Mouse (Mus musculus): ENCODE measurements around the gene Aox1.
"Not testable (repeated sequence)": the region's sequence is repeated elsewhere in the genome, so short reads cannot be mapped to it uniquely, and the experiment has no call there.

The Aox1 gene

DNA sequence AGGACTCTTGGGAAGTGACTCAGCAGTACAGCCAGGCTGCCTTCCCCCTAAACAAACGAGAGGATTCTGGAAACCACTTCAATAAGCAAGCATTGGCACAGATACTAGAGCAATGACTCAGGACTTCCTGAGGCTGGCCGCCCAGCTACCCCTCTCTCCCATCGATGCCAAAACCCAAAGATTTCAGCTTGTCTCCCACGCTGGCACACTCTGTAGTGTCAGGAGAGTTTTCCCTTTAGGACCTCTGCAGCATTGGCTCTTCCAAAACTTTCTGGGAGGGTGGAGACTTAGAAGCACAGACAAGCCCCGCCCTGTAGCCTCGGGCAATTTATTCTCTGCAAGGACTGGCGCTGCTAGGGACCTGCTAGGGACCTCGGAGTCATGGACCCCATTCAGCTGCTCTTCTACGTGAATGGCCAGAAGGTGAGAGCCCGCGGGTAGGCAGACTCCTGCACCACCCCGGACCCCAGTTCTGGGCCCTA, at the start of gene Aox1:
TSS of gene Aox1 (plus strand) at position 296 of the 482 bp plus-strand sequence.
- H3K36me3 ChIP-seq (ENCODE audit: insufficient read depth, low read length) = peaks cover 30% of the 10 kb centered on the region
- no peaks in the 10 kb centered on the region for H3K9me3 ChIP-seq (ENCODE audit: low read length)
- no peaks in the 10 kb centered on the region for H3K27me3 ChIP-seq (ENCODE audit: insufficient read depth, low read length)
- TF ChIP-seq CTCF (conservative IDR thresholded peaks at IDR 0.05; ENCODE audit: low read length) (no peak), NANOG (IDR thresholded peaks at IDR 0.05; ENCODE audit: borderline replicate concordance, low read length) (no peak), POU5F1 (IDR thresholded peaks at IDR 0.05; ENCODE audit: borderline replicate concordance, low read length) (no peak)
- H3K4me3 ChIP-seq (replicated peaks; ENCODE audit: low read length) = peak within 1 kb of the TSS; percentile 66
- H3K4me1 ChIP-seq (replicated peaks; ENCODE audit: low read depth, low read length) = peaks cover 53% of the 10 kb centered on the region

GRCm38 (mm10) chr1:57989052-57989600, 40.6 kb upstream of the Aox1 start:
- Histone ChIP-seq H3K27me3 (ENCODE audit: insufficient read depth, low read length) (no peaks in the 10 kb centered on the region), H3K4me3 (replicated peaks; ENCODE audit: low read length) (0 out of 2 replicates have a peak overlapping the region, but pooled peaks have one; percentile 3), H3K36me3 (ENCODE audit: insufficient read depth, low read length) (no peaks in the 10 kb centered on the region), H3K9me3 (ENCODE audit: low read length) (peaks cover 4% of the 10 kb centered on the region; the same call in 1 of the 2 replicates), H3K4me1 (replicated peaks; ENCODE audit: low read depth, low read length) (peaks cover 46% of the 10 kb centered on the region)
- TF ChIP-seq NANOG (IDR thresholded peaks at IDR 0.05; ENCODE audit: borderline replicate concordance, low read length) (peak; percentile 71; the same call in 1 of the 2 replicates), POU5F1 (IDR thresholded peaks at IDR 0.05; ENCODE audit: borderline replicate concordance, low read length) (no peak), CTCF (conservative IDR thresholded peaks at IDR 0.05; ENCODE audit: low read length) (no peak)

GRCm38 (mm10) chr1:57991277-57991676, 38.5 kb upstream of the Aox1 start:
- H3K4me3 ChIP-seq (replicated peaks; ENCODE audit: low read length) = no peak overlapping the region
- H3K4me1 ChIP-seq (replicated peaks; ENCODE audit: low read depth, low read length) = peaks cover 46% of the 10 kb centered on the region
- no peaks in the 10 kb centered on the region for H3K9me3 ChIP-seq (ENCODE audit: low read length)
- H3K36me3 ChIP-seq (ENCODE audit: insufficient read depth, low read length) = no peaks in the 10 kb centered on the region
- no peak for TF ChIP-seq POU5F1 (IDR thresholded peaks at IDR 0.05; ENCODE audit: borderline replicate concordance, low read length)
- TF ChIP-seq CTCF (conservative IDR thresholded peaks at IDR 0.05; ENCODE audit: low read length) = no peak
- no peak for TF ChIP-seq NANOG (IDR thresholded peaks at IDR 0.05; ENCODE audit: borderline replicate concordance, low read length)
- no peaks in the 10 kb centered on the region for H3K27me3 ChIP-seq (ENCODE audit: insufficient read depth, low read length)

GRCm38 (mm10) chr1:57995432-57996132, 34.1 kb upstream of the Aox1 start, which contains the start of gene Sgo2a:
TSS of gene Sgo2a (plus strand) at chr1:57995971.
- Histone ChIP-seq H3K27me3 (ENCODE audit: insufficient read depth, low read length) (no peaks in the 10 kb centered on the region), H3K36me3 (ENCODE audit: insufficient read depth, low read length) (peaks cover 22% of the 10 kb centered on the region), H3K4me1 (replicated peaks; ENCODE audit: low read depth, low read length) (peaks cover 41% of the 10 kb centered on the region), H3K9me3 (ENCODE audit: low read length) (no peaks in the 10 kb centered on the region), H3K4me3 (replicated peaks; ENCODE audit: low read length) (peak within 1 kb of the TSS; percentile 97)
- TF ChIP-seq POU5F1 (IDR thresholded peaks at IDR 0.05; ENCODE audit: borderline replicate concordance, low read length) = no peak
- no peak for TF ChIP-seq NANOG (IDR thresholded peaks at IDR 0.05; ENCODE audit: borderline replicate concordance, low read length)
- TF ChIP-seq CTCF (conservative IDR thresholded peaks at IDR 0.05; ENCODE audit: low read length) = no peak

- Histone ChIP-seq H3K4me3 (replicated peaks; ENCODE audit: low read length) (peak overlapping the region; percentile 97), H3K36me3 (ENCODE audit: insufficient read depth, low read length) (peaks cover 28% of the 10 kb centered on the region), H3K4me1 (replicated peaks; ENCODE audit: low read depth, low read length) (peaks cover 36% of the 10 kb centered on the region), H3K27me3 (ENCODE audit: insufficient read depth, low read length) (no peaks in the 10 kb centered on the region), H3K9me3 (ENCODE audit: low read length) (no peaks in the 10 kb centered on the region)
- no peak for TF ChIP-seq POU5F1 (IDR thresholded peaks at IDR 0.05; ENCODE audit: borderline replicate concordance, low read length)
- no peak for TF ChIP-seq NANOG (IDR thresholded peaks at IDR 0.05; ENCODE audit: borderline replicate concordance, low read length)
- no peak for TF ChIP-seq CTCF (conservative IDR thresholded peaks at IDR 0.05; ENCODE audit: low read length)
Measured at GRCm38 (mm10) chr1:57996133-57996615, 33.6 kb upstream of the Aox1 start.

DNA sequence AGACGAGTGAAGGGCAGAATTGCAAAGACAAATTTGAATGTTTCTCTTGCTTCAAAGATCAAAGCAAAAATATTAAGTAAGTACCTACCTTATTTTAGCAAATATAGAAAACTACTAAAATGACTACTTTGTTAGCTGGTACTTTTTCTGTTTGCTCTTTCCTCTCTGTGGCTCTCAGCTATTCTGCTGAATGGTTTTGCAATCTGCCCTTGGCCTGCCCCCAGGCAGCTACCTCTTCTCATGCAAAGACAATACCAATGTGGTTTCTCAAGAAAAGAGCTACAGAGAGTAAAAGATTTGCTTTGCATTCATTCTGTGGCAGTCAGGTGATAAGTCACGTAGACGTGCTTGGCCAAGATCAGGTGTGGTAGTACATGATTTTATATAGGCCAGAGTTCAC, 31.6 kb upstream of the Aox1 start:
- H3K4me3 ChIP-seq (replicated peaks; ENCODE audit: low read length) = peak overlapping the region; percentile 97
- peaks cover 36% of the 10 kb centered on the region for H3K4me1 ChIP-seq (replicated peaks; ENCODE audit: low read depth, low read length)
- no peaks in the 10 kb centered on the region for H3K9me3 ChIP-seq (ENCODE audit: low read length)
- TF ChIP-seq NANOG (IDR thresholded peaks at IDR 0.05; ENCODE audit: borderline replicate concordance, low read length) (no peak), POU5F1 (IDR thresholded peaks at IDR 0.05; ENCODE audit: borderline replicate concordance, low read length) (no peak), CTCF (conservative IDR thresholded peaks at IDR 0.05; ENCODE audit: low read length) (no peak)
- peaks cover 46% of the 10 kb centered on the region for H3K36me3 ChIP-seq (ENCODE audit: insufficient read depth, low read length)
- no peaks in the 10 kb centered on the region for H3K27me3 ChIP-seq (ENCODE audit: insufficient read depth, low read length)

DNA sequence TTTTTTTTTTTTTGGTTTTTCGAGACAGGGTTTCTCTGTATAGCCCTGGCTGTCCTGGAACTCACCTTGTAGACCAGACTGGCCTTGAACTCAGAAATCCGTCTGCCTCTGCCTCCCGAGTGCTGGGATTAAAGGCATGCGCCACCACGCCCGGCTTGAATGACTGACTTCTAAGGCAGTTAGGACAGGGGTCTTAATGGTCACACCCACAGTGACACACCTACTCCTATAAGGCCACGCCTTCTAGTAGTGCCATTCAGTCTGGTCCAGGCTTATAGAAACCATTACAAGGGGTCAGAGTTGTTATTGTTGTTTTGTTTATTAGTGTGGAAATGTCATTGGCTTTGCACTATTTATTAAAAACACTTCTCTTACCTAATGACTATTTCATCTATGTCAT, 23.3 kb upstream of the Aox1 start:
- H3K9me3 ChIP-seq (ENCODE audit: low read length); H3K4me3 ChIP-seq (replicated peaks; ENCODE audit: low read length); H3K27me3 ChIP-seq (ENCODE audit: insufficient read depth, low read length); H3K4me1 ChIP-seq (replicated peaks; ENCODE audit: low read depth, low read length): not testable (repeated sequence)
- H3K36me3 ChIP-seq (ENCODE audit: insufficient read depth, low read length) = peaks cover 74% of the 10 kb centered on the region

DNA sequence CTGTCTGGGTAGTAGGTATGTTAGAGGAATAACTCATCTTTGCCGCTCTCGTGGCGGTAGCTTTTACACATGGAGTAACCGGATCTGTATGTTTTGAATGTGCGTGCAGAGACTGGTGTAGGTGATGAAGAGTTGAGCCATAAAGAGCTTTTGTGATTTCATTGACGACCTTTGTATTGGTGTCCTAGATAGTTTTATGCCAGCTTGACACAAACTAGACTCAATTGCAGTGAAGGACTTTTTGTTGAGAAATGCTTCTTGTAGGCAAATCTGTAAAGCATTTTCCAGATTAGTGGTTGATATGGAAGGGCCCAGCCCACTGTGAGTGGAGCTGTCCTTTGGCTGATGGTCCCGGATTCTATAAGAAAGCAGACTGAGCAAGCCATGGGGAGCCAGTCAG, 10.9 kb upstream of the Aox1 start, which contains the start of gene Kctd18:
TSS of gene Kctd18 (minus strand) at position 101 of the 400 bp plus-strand sequence.
- Histone ChIP-seq H3K4me3 (replicated peaks; ENCODE audit: low read length) (no peak within 1 kb of the TSS), H3K4me1 (replicated peaks; ENCODE audit: low read depth, low read length) (peaks cover 4% of the 10 kb centered on the region; the same call in 1 of the 2 replicates), H3K36me3 (ENCODE audit: insufficient read depth, low read length) (peaks cover 95% of the 10 kb centered on the region), H3K9me3 (ENCODE audit: low read length) (no peaks in the 10 kb centered on the region), H3K27me3 (ENCODE audit: insufficient read depth, low read length) (no peaks in the 10 kb centered on the region)
- TF ChIP-seq NANOG (IDR thresholded peaks at IDR 0.05; ENCODE audit: borderline replicate concordance, low read length) = no peak
- TF ChIP-seq POU5F1 (IDR thresholded peaks at IDR 0.05; ENCODE audit: borderline replicate concordance, low read length) = no peak
- no peak for TF ChIP-seq CTCF (conservative IDR thresholded peaks at IDR 0.05; ENCODE audit: low read length)
